Mouse (Mus musculus) hindbrain, embryonic 15.5 days (tissue): ENCODE results near the gene Zfp648. TPM values are rescaled to one million over a fixed set of nuclear protein-coding genes. Genes with fewer than 3 reads are reported as not detected.

Source experiments
- ATAC-seq: fragments of 200-750 bp; cut with Nextera tagmentation; 2 replicates; pipeline ENCODE4 v1.8.0; 2017; ENCODE audit warnings: low read depth, moderate number of reproducible peaks, moderate TSS enrichment; ENCODE audit not compliant: low FRiP score
- H3K27ac ChIP-seq: fragments of 300-500 bp; sonication (generic); replicated peaks from 2 replicates; pipeline ENCODE4 v1.5.1; 2015; ENCODE audit warnings: mild to moderate bottlenecking, inconsistent platforms
- H3K27me3 ChIP-seq: fragments of 300-500 bp; sonication (generic); 2 replicates; pipeline ENCODE4 v1.6.1; 2015; ENCODE audit warnings: control low read depth, inconsistent platforms
- H3K36me3 ChIP-seq: fragments of 300-500 bp; sonication (generic); 2 replicates; pipeline ENCODE4 v1.6.1; 2015; ENCODE audit warnings: control low read depth, inconsistent platforms
- H3K4me1 ChIP-seq: fragments of 300-500 bp; sonication (generic); replicated peaks from 2 replicates; pipeline ENCODE4 v1.6.1; 2015; ENCODE audit warnings: control low read depth, inconsistent platforms
- H3K4me2 ChIP-seq: fragments of 300-500 bp; sonication (generic); 2 replicates; pipeline ENCODE4 v1.6.1; 2015; ENCODE audit warnings: moderate library complexity, mild to moderate bottlenecking, inconsistent platforms
- H3K4me3 ChIP-seq: fragments of 300-500 bp; sonication (generic); 2 replicates; pipeline ENCODE4 v1.5.1; 2015; ENCODE audit warnings: mild to moderate bottlenecking, inconsistent platforms
- H3K9ac ChIP-seq: fragments of 300-500 bp; sonication (generic); 2 replicates; pipeline ENCODE4 v1.6.1; 2015; ENCODE audit warnings: inconsistent platforms
- H3K9me3 ChIP-seq: fragments of 300-500 bp; sonication (generic); 2 replicates; pipeline ENCODE4 v1.6.1; 2016; ENCODE audit warnings: control low read depth, inconsistent platforms
- WGBS: fragments of 180-500 bp; shearing (Covaris S2); methylation state at CpG from one replicate; pipeline ENCODE4 v1.1.7; 2015; 5-methylcytosine and 5-hydroxymethylcytosine counted together
- polyA plus RNA-seq: library from polyadenylated mRNA; unstranded; fragments of >200 nt; fragmentation: Nextera tagmentation; extraction: Ambion mirVana; gene quantifications from 2 replicates; pipeline ENCODE4 v1.2.1, GENCODE M21; 2015

The Zfp648 gene
- polyA plus RNA-seq, 1 experiment from 2014 or later, result 1.4 TPM

DNA sequence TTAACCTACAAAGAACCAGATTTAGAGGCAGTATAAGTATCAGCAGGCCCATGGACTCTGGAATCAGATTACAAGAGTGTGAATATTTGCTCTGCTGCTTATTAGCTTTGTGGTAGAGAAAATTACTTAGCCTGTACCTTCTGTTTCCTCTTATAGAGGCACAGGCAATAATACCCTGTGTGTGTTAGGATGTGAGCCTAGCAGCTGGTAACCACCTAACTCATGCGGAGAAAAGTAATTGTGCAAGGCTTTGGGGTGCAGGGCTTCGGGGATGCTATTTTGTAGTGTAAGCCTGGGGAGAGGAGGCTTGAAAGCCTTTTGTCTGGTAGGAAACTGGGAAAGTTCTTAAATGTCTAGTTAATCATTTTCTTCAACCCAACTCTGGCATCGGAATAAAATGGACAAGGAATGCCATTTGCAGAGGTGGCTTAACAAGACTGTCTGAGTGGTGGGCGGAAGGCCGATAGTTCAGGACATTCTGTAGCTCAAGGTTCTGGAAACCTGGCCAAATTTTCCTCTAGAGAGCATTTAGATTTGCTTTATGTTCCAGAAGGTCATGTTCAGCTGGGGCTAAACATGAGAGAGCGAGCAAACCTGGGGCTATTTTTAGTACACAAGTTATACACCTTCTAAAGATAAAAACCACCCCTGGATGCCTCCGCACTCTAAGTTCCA, 17.8 kb upstream of the Zfp648 start:
- WGBS, result 87% methylated on average over 7 of the region's 7 CpGs
- Histone ChIP-seq H3K27ac (no peak overlapping the region), H3K36me3 (no peaks in the 10 kb centered on the region), H3K9ac (no peak overlapping the region), H3K27me3 (no peaks in the 10 kb centered on the region), H3K9me3 (no peaks in the 10 kb centered on the region), H3K4me3 (no peak overlapping the region), H3K4me1 (no peaks in the 10 kb centered on the region), H3K4me2 (no peak overlapping the region)
- no peak for ATAC-seq

DNA sequence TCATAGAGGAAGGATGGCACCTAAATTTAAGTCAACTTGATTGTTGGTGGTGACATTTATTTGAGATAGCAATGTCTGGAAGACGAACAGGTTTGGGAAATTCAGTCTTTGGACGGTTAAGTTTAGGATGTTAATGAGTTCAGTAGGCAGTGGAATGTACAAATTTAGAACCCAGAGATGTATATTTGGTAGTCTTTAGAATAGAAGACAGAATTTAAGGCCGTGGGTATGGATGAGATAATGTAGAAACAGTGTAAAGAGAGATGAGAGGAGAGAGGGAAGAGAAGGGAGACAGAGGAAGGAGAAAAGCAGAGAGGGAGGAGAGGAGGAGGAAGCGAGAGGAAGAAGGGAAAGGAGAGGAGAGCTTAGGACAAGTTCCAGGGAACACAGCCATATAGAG, 12.8 kb upstream of the Zfp648 start:
- no peak for ATAC-seq
- Histone ChIP-seq H3K4me3 (no peak overlapping the region), H3K4me2 (no peak overlapping the region), H3K9me3 (no peaks in the 10 kb centered on the region), H3K4me1 (no peaks in the 10 kb centered on the region), H3K27ac (no peak overlapping the region), H3K9ac (no peak overlapping the region), H3K27me3 (no peaks in the 10 kb centered on the region), H3K36me3 (no peaks in the 10 kb centered on the region)
- WGBS, result 86% methylated on average over 4 of the region's 4 CpGs

DNA sequence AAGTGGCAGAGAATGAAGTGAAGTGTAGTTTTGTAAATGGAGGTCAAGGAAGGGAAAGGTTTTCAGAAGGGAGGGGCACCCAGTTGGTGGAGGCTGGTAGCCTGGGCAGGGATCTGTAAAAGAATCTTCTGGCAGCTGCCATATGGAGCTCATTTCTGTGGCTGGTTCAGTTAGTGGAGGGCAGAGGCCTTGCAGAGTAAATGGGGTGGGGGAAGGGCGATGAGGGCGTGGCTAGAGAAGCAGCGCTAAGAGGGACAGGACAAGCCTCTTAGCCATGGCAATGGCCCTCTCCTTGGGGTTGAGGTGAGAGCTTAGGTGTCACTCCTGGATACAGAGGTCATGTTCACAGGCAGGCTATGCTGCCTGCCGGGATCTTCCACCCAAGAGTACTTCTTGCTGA, 12.4 kb upstream of the Zfp648 start:
- 0 out of 2 replicates have a peak, but pooled peaks have one; percentile 42 for ATAC-seq
- Histone ChIP-seq H3K9ac (no peak overlapping the region), H3K27me3 (no peaks in the 10 kb centered on the region), H3K36me3 (no peaks in the 10 kb centered on the region), H3K9me3 (no peaks in the 10 kb centered on the region), H3K4me2 (no peak overlapping the region), H3K4me1 (no peaks in the 10 kb centered on the region), H3K27ac (no peak overlapping the region), H3K4me3 (no peak overlapping the region)
- WGBS, result 60% methylated on average over 4 of the region's 4 CpGs

DNA sequence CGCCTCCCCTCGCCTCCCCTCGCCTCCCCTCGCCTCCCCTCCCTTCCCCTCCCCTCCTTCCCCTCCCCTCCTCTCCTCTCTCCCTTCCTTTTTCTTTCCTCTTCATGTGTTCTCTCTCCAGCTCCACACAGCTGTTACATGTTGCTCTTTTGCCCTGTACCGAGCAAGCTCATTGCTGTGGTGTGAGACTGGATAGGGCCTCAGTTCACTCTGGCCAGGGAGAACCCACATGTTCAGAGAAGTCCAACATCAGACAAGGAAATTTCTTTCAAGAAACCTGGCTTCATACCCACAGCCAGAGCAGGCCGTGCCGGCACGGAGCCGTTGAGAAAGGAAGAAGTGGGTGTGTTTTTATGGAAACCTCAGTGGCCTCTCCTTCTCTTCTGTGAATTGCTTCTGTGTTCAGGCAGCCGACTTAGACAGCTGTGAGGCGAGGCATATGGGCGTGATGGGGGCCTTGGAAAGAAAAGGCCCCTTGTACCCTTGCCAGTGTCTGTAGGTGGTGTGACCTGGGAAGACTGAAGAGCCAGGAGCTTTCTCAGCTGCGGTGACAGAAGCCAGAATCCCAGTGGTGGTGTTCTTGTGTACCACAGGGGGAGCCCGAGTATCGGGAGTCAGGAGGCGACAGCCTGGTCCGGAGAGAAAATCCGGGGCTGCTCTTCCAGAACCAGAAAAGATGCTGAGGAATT, 11.0 kb upstream of the Zfp648 start:
- Histone ChIP-seq H3K36me3 (no peaks in the 10 kb centered on the region), H3K4me1 (no peaks in the 10 kb centered on the region), H3K27me3 (no peaks in the 10 kb centered on the region), H3K4me2 (no peak overlapping the region), H3K9ac (no peak overlapping the region), H3K27ac (no peak overlapping the region), H3K4me3 (no peak overlapping the region), H3K9me3 (no peaks in the 10 kb centered on the region)
- 58% methylated on average over 16 of the region's 18 CpGs for whole genome bisulfite sequencing
- ATAC-seq, result peak; percentile 75; the same call in 1 of the 2 replicates

DNA sequence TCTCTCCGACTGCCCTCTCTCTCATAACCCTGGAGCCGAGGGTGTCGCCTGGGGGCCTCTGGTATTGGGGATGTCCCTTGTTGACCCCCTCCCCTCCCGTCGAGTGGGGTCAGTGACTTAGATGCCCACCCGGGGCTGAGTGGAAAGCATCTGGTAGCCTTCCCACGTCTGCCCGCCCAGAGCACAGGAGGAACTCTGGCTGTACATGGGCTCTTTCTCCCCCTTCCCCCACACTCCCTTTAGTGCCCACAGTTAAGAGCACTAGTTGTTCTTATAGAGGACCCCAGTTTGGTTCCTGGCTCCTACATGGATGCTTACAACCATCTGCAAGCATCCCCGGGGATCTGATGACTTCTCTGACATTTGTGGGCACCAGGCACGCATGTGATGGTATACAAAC, 2.1 kb upstream of the Zfp648 start:
- no peak for ATAC-seq
- H3K9ac ChIP-seq, result no peak overlapping the region
- peaks cover 4% of the 10 kb centered on the region for H3K27me3 ChIP-seq
- H3K4me3 ChIP-seq, result no peak overlapping the region
- H3K4me2 ChIP-seq, result no peak overlapping the region
- 86% methylated on average over 10 of the region's 10 CpGs for WGBS
- no peaks in the 10 kb centered on the region for H3K9me3 ChIP-seq
- H3K4me1 ChIP-seq, result 0 out of 2 replicates have a peak, but pooled peaks cover 10% of the 10 kb centered on the region
- no peaks in the 10 kb centered on the region for H3K36me3 ChIP-seq
- no peak overlapping the region for H3K27ac ChIP-seq

DNA sequence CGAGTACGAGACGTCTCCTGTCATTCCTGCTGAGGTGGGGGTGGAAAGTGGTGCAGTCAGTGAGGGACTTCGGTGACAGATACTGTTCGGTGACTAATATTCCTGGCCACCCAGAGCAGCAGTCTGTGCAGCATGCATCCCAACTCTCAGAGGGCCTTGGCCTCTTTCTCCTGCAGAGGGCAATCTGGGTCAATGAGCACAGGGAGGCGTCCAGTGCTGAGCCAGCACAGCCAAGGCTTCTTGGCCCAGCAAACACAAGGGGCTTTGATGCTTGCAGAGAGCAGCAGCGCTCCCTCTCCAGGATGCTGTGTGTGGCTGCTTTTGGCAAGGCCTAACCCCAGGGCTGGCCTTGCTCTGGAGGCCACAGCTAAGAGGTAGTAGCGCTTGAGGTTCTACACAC, 1.6 kb downstream of the Zfp648 start:
- no peaks in the 10 kb centered on the region for H3K9me3 ChIP-seq
- peaks cover 31% of the 10 kb centered on the region for H3K27me3 ChIP-seq
- 52% methylated on average over 8 of the region's 8 CpGs for WGBS
- ATAC-seq, result peak; percentile 57; the same call in 1 of the 2 replicates
- no peak overlapping the region for H3K27ac ChIP-seq
- no peaks in the 10 kb centered on the region for H3K36me3 ChIP-seq
- H3K4me2 ChIP-seq, result no peak overlapping the region
- H3K9ac ChIP-seq, result no peak overlapping the region
- H3K4me1 ChIP-seq, result peaks cover 24% of the 10 kb centered on the region
- H3K4me3 ChIP-seq, result no peak overlapping the region

DNA sequence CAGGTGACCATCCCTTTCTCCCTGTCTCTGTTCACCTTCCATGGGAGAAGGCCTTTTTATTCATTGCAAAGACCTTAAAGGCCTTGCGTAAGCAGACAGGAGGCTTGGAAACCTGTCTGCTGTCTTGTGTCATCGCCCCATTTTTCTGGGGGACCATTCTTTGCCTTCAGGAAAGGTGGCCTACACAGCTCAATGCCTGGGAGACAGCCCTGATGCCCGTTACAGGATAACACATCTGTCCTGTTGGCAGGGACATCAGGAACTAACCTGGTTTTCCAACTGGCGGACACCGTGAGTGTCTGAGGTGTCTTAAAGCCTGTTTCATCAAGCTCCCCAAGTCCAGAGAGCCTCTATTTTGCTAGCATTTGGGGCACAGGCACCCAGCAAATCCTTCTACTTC, 2.4 kb downstream of the Zfp648 start:
- no peaks in the 10 kb centered on the region for H3K36me3 ChIP-seq
- no peak for ATAC-seq
- H3K27ac ChIP-seq, result no peak overlapping the region
- H3K4me3 ChIP-seq, result no peak overlapping the region
- H3K4me1 ChIP-seq, result peaks cover 24% of the 10 kb centered on the region
- no peaks in the 10 kb centered on the region for H3K9me3 ChIP-seq
- H3K4me2 ChIP-seq, result no peak overlapping the region
- H3K9ac ChIP-seq, result no peak overlapping the region
- 91% methylated on average over 5 of the region's 5 CpGs for WGBS
- H3K27me3 ChIP-seq, result peaks cover 31% of the 10 kb centered on the region

DNA sequence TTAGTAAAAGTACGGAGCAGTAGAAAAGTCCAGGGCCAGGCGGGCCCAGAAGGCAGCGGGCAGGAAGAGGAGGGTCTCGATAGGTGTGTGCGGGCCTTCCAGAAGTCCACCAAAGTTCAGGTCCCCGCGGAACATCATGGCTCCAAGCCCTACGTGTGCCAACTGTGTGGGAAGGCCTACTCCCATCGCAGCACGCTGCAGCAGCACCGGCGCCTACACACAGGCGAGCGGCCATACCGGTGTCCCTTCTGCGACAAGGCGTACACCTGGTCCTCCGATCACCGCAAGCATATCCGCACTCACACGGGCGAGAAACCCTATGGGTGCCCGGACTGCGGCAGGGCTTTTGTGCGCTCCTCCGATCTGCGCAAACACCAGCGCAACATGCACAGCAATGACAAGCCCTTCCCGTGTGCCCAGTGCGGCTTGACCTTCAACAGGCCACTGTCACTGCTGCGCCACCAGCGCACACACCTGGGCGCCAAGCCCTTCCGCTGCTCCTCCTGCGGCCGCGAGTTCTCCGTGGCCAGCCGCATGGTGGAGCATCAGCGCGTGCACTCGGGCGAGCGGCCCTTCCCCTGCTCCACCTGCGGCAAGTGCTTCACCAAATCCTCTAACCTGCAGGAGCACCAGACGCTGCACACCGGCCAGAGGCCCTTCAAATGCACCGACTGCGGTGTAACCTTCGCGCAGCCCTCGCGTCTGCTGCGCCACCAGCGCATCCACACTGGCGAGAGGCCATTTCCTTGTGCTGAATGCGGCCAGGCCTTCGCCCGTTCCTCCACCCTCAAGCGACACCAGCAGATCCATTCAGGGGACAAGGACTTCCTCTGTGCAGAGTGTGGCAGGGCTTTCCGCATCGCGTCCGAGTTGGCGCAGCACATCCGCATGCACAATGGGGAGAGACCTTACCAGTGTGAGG, 3.9 kb downstream of the Zfp648 start:
- peak overlapping the region; percentile 81 for H3K4me2 ChIP-seq
- 11% methylated on average over 66 of the region's 66 CpGs for WGBS
- H3K4me3 ChIP-seq, result peak overlapping the region; percentile 40
- H3K27me3 ChIP-seq, result peaks cover 31% of the 10 kb centered on the region
- peaks cover 24% of the 10 kb centered on the region for H3K4me1 ChIP-seq
- ATAC-seq, result peak; percentile 57
- H3K9ac ChIP-seq, result peak overlapping the region; percentile 37
- H3K27ac ChIP-seq, result no peak overlapping the region
- no peaks in the 10 kb centered on the region for H3K9me3 ChIP-seq
- H3K36me3 ChIP-seq, result no peaks in the 10 kb centered on the region

DNA sequence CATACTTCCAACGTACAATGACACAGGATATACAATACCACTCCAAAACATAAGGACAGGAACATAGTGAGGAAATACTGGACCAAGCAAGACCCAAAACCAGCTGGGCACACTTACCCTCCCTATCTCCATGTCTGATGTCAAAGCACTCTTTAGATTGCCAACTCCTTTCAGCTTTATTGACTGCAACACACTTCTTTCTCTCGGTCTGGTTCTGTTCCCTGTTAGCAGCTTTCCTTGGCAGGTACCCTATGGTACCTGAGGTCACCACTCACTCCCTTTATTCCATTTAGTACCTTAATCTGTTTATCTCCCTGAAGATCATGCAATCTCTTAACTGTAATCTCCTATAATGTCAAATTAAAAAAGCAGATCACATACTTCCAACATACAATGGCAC, 19.0 kb downstream of the Zfp648 start:
- no peak for ATAC-seq
- no peak overlapping the region for H3K27ac ChIP-seq
- H3K4me3 ChIP-seq, result no peak overlapping the region
- no peaks in the 10 kb centered on the region for H3K27me3 ChIP-seq
- no peaks in the 10 kb centered on the region for H3K36me3 ChIP-seq
- 91% methylated on average over 2 of the region's 2 CpGs for WGBS
- no peak overlapping the region for H3K4me2 ChIP-seq
- no peak overlapping the region for H3K9ac ChIP-seq
- H3K9me3 ChIP-seq, result no peaks in the 10 kb centered on the region
- H3K4me1 ChIP-seq, result no peaks in the 10 kb centered on the region

DNA sequence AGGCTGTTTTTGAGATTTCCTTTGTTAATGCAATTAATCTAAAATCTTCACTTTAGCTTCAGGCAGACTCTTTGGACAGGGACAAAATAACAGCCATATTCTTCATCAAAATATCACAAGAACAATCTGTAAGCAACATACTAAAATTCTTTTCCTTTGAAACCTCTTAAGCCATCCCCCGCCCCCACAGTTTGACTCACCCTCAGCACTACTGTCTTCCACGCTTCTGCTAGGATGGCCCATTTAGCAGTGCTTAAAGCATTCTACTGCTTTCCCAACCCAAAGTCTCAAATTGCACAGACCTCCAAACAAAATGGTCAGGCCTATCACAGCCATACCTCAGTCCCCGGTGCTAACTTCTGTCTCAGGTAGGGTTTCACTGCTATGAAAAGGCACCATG, 19.6 kb downstream of the Zfp648 start:
- Histone ChIP-seq H3K4me1 (no peaks in the 10 kb centered on the region), H3K4me2 (no peak overlapping the region), H3K9me3 (no peaks in the 10 kb centered on the region), H3K36me3 (no peaks in the 10 kb centered on the region), H3K9ac (no peak overlapping the region), H3K27ac (no peak overlapping the region), H3K4me3 (no peak overlapping the region), H3K27me3 (no peaks in the 10 kb centered on the region)
- WGBS, result 94% methylated on average over 3 of the region's 3 CpGs
- ATAC-seq, result no peak

DNA sequence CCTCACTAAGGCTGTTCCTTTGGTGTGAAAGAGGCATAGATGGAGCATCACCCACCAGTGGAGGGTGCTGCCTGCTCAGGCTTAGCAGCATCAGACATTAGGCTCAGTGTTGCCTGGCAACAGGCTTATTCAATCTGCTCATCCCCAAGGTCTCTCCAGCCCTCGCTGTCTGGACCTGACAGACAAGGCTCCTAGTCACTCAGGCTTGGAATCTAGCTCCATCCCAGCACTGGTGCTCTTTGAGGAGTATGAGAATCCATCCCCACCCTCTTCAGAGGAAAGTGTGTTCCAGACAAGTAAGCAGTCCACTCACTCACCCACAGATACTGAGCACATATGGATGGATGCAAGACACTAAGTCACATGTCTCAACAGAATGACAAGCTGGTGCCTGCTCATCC, 22.8 kb downstream of the Zfp648 start:
- Histone ChIP-seq H3K4me3 (no peak overlapping the region), H3K36me3 (no peaks in the 10 kb centered on the region), H3K4me1 (no peaks in the 10 kb centered on the region), H3K27me3 (no peaks in the 10 kb centered on the region), H3K4me2 (no peak overlapping the region), H3K9me3 (no peaks in the 10 kb centered on the region), H3K9ac (no peak overlapping the region), H3K27ac (no peak overlapping the region)
- ATAC-seq, result peak; percentile 81; the same call in 1 of the 2 replicates
- WGBS, result 21% methylated on average over 1 of the region's 1 CpGs

DNA sequence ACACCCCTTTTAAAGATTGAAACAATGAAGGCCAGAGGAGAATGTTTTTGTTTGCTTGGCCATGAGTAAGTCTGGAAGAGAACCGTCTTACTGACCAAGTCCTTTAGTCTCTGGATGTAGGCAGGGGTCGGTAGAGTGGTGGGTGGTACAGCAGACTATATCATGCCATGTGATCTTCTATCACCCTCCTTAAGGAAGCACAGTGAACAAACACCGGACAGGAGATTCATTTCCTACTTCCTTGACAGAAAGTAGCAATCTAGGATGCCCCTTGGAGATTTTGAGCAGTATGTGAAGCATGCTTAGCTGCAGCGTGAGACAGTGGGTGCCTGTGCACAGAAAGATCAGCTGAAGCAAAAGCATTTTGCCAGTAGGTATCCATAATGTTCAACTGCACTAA, 31.6 kb downstream of the Zfp648 start:
- Histone ChIP-seq H3K9me3 (no peaks in the 10 kb centered on the region), H3K9ac (no peak overlapping the region), H3K4me3 (no peak overlapping the region), H3K4me2 (no peak overlapping the region), H3K27ac (no peak overlapping the region), H3K4me1 (no peaks in the 10 kb centered on the region), H3K27me3 (no peaks in the 10 kb centered on the region), H3K36me3 (no peaks in the 10 kb centered on the region)
- WGBS, result 82% methylated on average over 4 of the region's 4 CpGs
- no peak for ATAC-seq
